ENCODE assay signal across 8 mouse cellular contexts in genomic region chr17:33718944-33719725, GRCm38 (mm10). TPM values are rescaled to one million over a fixed set of nuclear protein-coding genes. Genes with fewer than 3 reads are reported as not detected.
DNase-seq lines count a peak whose midpoint lies in the region; ATAC-seq lines count a peak whose summit lies in the region.

No protein-coding gene starts in this region.

- H3K9me3 ChIP-seq in forebrain, embryonic 13.5 days (replicated peaks): no peaks in the 10 kb centered on the region
- H3K9me3 ChIP-seq in liver, embryonic 13.5 days (replicated peaks): no peaks in the 10 kb centered on the region

- H3K36me3 ChIP-seq in forebrain, embryonic 13.5 days (ENCODE audit: poor library complexity, severe bottlenecking): 0 out of 2 replicates have a peak, but pooled peaks cover 4% of the 10 kb centered on the region
- peaks cover 19% of the 10 kb centered on the region for H3K36me3 ChIP-seq in liver, embryonic 13.5 days

- DNase-seq in embryo, embryonic 10.5 days (ENCODE audit: low spot score): peak; percentile 11
- no peak for DNase-seq in embryo, embryonic 11 days
- peak; percentile 8 for DNase-seq in CD4-positive helper T cell, adult 2 months (ENCODE audit: low read depth, low spot score)
- no peak for DNase-seq in liver, embryonic 13.5 days
- DNase-seq in spleen, adult 18-20 months: no peak
- DNase-seq in ovary, postnatal 14 days (ENCODE audit: low spot score): no peak
- DNase-seq in urinary bladder, postnatal 36 days (ENCODE audit: low spot score in 2 of 2): no peak

- no peaks in the 10 kb centered on the region for H3K27me3 ChIP-seq in forebrain, embryonic 13.5 days
- no peaks in the 10 kb centered on the region for H3K27me3 ChIP-seq in liver, embryonic 13.5 days

- H3K4me2 ChIP-seq in forebrain, embryonic 13.5 days: peak overlapping the region; percentile 68
- H3K4me2 ChIP-seq in liver, embryonic 13.5 days: peak overlapping the region; percentile 39

- no peak overlapping the region for H3K9ac ChIP-seq in forebrain, embryonic 13.5 days
- peak overlapping the region; percentile 46 for H3K9ac ChIP-seq in liver, embryonic 13.5 days

- peaks cover 7% of the 10 kb centered on the region for H3K4me1 ChIP-seq in forebrain, embryonic 13.5 days
- H3K4me1 ChIP-seq in liver, embryonic 13.5 days (replicated peaks): peaks cover 47% of the 10 kb centered on the region

- peak overlapping the region; percentile 76 for H3K4me3 ChIP-seq in forebrain, embryonic 13.5 days
- H3K4me3 ChIP-seq in liver, embryonic 13.5 days (replicated peaks): peak overlapping the region; percentile 18

- ATAC-seq in forebrain, embryonic 13.5 days: peak; percentile 39
- ATAC-seq in liver, embryonic 13.5 days (ENCODE audit: low read depth): no peak

- WGBS in forebrain, embryonic 13.5 days: 49% methylated on average over 10 of the region's 10 CpGs
- 37% methylated on average over 10 of the region's 10 CpGs for WGBS in liver, embryonic 13.5 days (ENCODE audit: insufficient replicate concordance)

- no peak overlapping the region for H3K27ac ChIP-seq in forebrain, embryonic 13.5 days
- peak overlapping the region; percentile 69 for H3K27ac ChIP-seq in liver, embryonic 13.5 days

RNA-seq across cellular contexts. Expression of gene March2, which starts 0.7 kb away (rescaled TPM):
- polyA plus RNA-seq in forebrain, embryonic 13.5 days (2015; fragmentation: Nextera tagmentation; extraction: Ambion mirVana): 52.2 and 56.5 TPM in 2 replicates
- 214 and 231 TPM in 2 replicates for polyA plus RNA-seq in liver, embryonic 13.5 days (2015; fragmentation: Nextera tagmentation; extraction: Ambion mirVana)

RNA-seq across cellular contexts. Expression of gene Hnrnpm, which starts 32.5 kb away (rescaled TPM):
- polyA plus RNA-seq in forebrain, embryonic 13.5 days (2015; fragmentation: Nextera tagmentation; extraction: Ambion mirVana): 349 and 356 TPM in 2 replicates
- 160 and 237 TPM in 2 replicates for polyA plus RNA-seq in liver, embryonic 13.5 days (2015; fragmentation: Nextera tagmentation; extraction: Ambion mirVana)

RNA-seq across cellular contexts. Expression of gene Rab11b, which starts 41.2 kb away (rescaled TPM):
- 433 and 441 TPM in 2 replicates for polyA plus RNA-seq in forebrain, embryonic 13.5 days (2015; fragmentation: Nextera tagmentation; extraction: Ambion mirVana)
- 117 and 123 TPM in 2 replicates for polyA plus RNA-seq in liver, embryonic 13.5 days (2015; fragmentation: Nextera tagmentation; extraction: Ambion mirVana)

Comparison
In these comparisons a context has a peak if more than half of its experiments do, and no peak if none do; other contexts are left out.
1. DNase-seq: peak in embryo, embryonic 10.5 days (single experiment) and CD4-positive helper T cell, adult 2 months (single experiment); none in embryo, embryonic 11 days (single experiment), liver, embryonic 13.5 days (single experiment), spleen, adult 18-20 months (0 of 2), ovary, postnatal 14 days (single experiment) and urinary bladder, postnatal 36 days (0 of 2).